Mouse (Mus musculus): ENCODE data around the gene Pax7. TPM values are rescaled to one million over a fixed set of nuclear protein-coding genes. Genes with fewer than 3 reads are reported as not detected.

The Pax7 gene
- total RNA-seq, 2 experiments from 2014 or later: not detected

- DNase-seq (ENCODE audit: extremely low spot score in 1 of 2, low spot score in 1 of 2): no peak
These were observed 134.7 kb downstream of the Pax7 start for GRCm38 (mm10) chr4:139698602-139699001.

GRCm38 (mm10) chr4:139697755-139698154, 135.6 kb downstream of the Pax7 start:
- no peak for DNase-seq (ENCODE audit: extremely low spot score in 1 of 2, low spot score in 1 of 2)

GRCm38 (mm10) chr4:139693315-139693714, 140.0 kb downstream of the Pax7 start:
- no peak for DNase-seq (ENCODE audit: extremely low spot score in 1 of 2, low spot score in 1 of 2)

GRCm38 (mm10) chr4:139689627-139690269, 143.6 kb downstream of the Pax7 start:
- DNase-seq (ENCODE audit: extremely low spot score in 1 of 2, low spot score in 1 of 2): no peak

GRCm38 (mm10) chr4:139688058-139688457, 145.3 kb downstream of the Pax7 start:
- no peak for DNase-seq (ENCODE audit: extremely low spot score in 1 of 2, low spot score in 1 of 2)

Other genes starting within 250 kb of the Pax7 start
- gene Gm21969, start 230.3 kb downstream of the Pax7 start, total RNA-seq (2021): not detected
- gene Aldh4a1, start 210.7 kb downstream of the Pax7 start, total RNA-seq (2021): 10 to 100 TPM; 18.0 to 20.2 TPM
- gene Tas1r2, start 180.0 kb downstream of the Pax7 start, total RNA-seq (2021): not detected
- gene Klhdc7a, start 134.5 kb upstream of the Pax7 start, total RNA-seq (2021): 1 to 10 TPM; 8.1 to 9.8 TPM

Measured in layer of hippocampus, postnatal 25 days (tissue).